Mouse (Mus musculus): ENCODE measurements around the gene Mbtps1.

- TF ChIP-seq GATA1 (IDR thresholded peaks at IDR 0.05; ENCODE audit: borderline replicate concordance, low read length) (no peak), FLI1 (IDR thresholded peaks at IDR 0.05; ENCODE audit: low read length) (no peak)
Measured at GRCm38 (mm10) chr8:119487093-119487492, 71.4 kb downstream of the Mbtps1 start.

Data from megakaryocyte, embryonic 14.5 days (primary cell).